Mouse (Mus musculus): ENCODE measurements at regions not wholly inside any gene's neighbourhood (a gene's known extent, or its start where the extent isn't known, plus 50 kb on each side); places are given as distances from the start of the nearest gene placed in this dataset.
"Not testable (repeated sequence)": the region's sequence is repeated elsewhere in the genome, so short reads cannot be mapped to it uniquely, and the experiment has no call there.

- peak; percentile 30 for DNase-seq
These were observed 491.6 kb upstream of the Igfbp3 start for GRCm38 (mm10) chr11:7705312-7705764.

- DNase-seq: no peak
These were observed 483.9 kb upstream of the Igfbp3 start for GRCm38 (mm10) chr11:7697591-7697990.

- DNase-seq: not testable (repeated sequence)
These were observed 476.0 kb upstream of the Igfbp3 start for GRCm38 (mm10) chr11:7689701-7690100.

GRCm38 (mm10) chr11:7672821-7673220, 459.1 kb upstream of the Igfbp3 start:
- no peak for DNase-seq

DNA sequence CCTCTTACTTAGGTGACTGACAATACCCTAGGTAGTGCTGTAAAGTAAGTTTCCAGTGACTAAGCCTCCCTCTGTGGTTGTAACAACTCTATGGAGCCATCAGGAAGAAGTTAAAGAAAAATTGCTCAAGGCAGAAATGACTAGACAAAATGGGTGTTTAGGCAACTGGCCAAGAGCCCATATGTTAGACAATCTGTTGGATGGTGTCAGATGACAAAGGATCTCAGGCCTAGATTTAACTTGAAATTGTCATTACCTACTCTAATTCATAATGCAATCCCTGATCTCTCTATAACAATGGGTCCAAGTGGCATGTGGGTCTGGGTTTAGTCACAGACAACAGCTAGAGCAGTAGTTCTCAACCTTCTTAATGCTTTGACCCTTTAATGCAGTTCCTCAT, 416.9 kb upstream of the Igfbp3 start:
- no peak for DNase-seq

GRCm38 (mm10) chr11:7625256-7625655, 411.5 kb upstream of the Igfbp3 start:
- DNase-seq: peak; percentile 15

DNA sequence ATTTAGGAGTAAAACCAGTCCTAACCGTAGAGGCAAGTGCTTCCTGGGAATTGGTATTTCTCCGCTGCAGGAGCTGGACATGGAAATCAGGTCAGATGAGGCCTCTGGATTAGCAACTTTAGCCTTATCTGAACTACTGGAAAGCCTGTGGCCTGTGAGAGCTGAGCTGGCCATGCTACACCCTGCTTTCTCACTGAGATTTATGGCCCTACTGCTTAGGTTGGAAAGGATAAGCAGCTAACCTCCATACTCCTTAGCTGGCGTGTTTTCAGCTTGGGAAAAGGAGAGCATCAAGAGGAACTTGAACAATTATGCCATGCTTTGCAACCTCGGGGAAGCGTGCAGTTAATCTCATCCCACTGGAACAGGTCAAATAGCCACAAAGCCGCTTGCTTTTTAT, 406.6 kb upstream of the Igfbp3 start:
- DNase-seq: no peak

GRCm38 (mm10) chr11:7610752-7611151, 397.0 kb upstream of the Igfbp3 start:
- no peak for DNase-seq

DNA sequence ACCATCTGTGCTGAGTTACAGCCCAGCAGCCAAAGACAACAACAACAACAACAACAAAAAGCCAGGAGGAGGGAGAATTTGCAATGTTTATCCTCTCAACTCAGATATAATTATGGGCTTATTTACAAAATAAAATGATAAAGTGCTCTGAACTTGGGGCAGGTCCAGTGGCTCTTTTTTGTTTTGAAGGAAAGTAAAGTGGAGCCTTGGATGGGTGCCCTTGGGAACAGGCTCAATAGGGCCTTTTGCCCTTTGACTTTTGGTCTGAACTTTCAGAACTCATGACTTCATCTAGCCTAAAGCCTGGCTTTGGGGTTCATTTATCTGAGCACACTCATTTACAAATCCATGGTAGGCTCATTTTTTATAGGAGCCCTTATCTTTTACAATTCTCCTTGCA, 396.2 kb upstream of the Igfbp3 start:
- no peak for DNase-seq

DNA sequence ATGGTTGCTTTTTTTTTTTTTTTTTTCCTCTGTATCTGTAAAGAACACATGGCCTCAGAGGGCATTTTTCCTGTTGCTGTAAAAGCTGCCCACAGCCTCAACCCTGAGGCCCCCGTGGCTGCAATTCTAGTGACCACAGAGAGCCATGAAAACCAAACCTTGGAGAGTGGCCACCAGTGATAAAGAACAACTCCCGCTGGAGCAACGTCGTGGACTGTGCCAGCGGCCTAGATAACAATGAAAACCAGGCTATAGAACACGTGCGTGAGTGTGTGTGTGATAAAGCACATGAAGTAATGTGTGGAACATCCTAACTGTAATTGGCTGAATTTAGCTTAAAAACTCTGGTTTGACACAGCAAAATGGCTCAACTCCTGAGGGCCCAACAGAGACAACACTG, 392.9 kb upstream of the Igfbp3 start:
- DNase-seq: no peak

DNA sequence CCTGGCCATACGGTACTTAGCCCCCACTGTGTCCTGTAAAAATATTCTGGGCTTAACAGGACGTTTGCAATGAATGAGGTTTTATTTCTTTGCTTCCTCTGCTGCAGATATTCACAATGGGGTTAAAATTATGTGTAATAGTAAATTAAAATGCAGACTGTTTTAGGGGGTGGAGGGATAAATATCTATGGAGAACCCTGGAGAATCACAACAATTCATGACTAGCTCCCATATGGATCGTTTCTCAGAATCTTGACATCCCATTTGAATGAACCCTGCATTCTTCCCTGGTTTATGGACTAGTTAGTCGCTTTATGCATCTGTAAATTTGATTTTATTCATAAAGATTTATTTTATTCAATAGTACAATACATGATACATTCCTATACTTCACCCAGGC, 378.3 kb upstream of the Igfbp3 start:
- DNase-seq: no peak

DNA sequence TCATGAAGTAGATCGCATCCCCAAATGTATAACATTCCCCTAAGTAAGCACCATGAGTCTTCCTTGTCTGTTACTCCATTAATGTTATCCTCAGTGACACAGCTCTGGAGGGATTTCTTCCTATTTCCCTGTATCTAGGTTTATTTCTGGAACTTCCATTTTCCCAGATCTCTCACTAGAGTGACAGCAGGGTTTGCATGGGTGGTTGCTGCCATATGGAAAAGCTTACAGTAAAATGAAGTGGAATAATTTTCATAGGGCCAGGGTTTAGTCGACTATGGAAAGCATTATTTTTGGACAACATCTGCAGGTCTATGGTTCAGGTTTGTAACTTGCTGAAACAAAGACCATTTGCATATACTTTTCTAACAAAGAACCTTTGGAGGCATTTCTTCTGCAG, 369.6 kb upstream of the Igfbp3 start:
- no peak for DNase-seq

- no peak for DNase-seq
These were observed 354.8 kb upstream of the Igfbp3 start for GRCm38 (mm10) chr11:7568484-7568883.

DNA sequence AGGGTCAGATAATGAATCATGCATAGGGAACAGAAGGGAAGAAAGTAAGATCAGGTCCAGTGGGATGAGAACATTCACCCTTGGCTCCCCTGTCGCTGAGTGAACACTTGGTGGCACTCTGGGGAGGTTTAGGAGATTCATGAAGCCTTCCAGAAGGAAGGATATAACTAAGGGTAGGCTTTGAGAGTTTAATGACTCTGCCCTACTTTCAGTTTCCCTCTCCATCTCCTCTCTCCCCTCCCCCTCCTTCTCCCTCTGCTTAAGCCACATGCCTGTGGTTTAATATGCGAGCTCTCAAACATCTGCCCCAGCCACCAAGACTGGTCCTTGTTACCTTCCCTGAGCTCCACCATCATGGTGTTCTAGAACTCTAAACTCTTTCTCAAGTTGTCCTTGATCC, 348.3 kb upstream of the Igfbp3 start:
- DNase-seq: no peak

- DNase-seq: no peak
These were observed 347.7 kb upstream of the Igfbp3 start for GRCm38 (mm10) chr11:7561437-7561836.

GRCm38 (mm10) chr11:7555613-7556274, 342.0 kb upstream of the Igfbp3 start:
- DNase-seq: no peak

- DNase-seq: no peak
These were observed 338.4 kb upstream of the Igfbp3 start for GRCm38 (mm10) chr11:7552154-7552553.

GRCm38 (mm10) chr11:7547796-7548195, 334.1 kb upstream of the Igfbp3 start:
- DNase-seq: no peak

DNA sequence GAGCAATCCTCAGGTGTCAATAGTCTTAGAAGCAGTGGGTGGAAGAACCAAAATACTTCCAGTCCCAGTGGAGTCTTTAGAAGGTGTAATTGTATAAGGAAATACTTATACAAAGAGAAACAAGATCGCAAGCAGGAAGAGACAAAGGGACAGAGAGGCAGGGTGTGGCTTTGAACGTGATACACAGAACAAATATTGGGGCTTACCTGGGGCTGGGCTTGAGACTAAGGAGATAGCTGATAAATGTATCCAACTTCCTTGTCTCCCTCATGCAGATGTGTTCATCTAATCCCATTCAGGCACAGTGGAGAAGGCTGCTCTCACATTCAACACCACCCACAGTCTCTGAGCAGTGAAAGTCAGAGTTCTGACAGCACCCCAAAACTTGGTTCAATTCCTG, 331.9 kb upstream of the Igfbp3 start:
- DNase-seq: no peak

DNA sequence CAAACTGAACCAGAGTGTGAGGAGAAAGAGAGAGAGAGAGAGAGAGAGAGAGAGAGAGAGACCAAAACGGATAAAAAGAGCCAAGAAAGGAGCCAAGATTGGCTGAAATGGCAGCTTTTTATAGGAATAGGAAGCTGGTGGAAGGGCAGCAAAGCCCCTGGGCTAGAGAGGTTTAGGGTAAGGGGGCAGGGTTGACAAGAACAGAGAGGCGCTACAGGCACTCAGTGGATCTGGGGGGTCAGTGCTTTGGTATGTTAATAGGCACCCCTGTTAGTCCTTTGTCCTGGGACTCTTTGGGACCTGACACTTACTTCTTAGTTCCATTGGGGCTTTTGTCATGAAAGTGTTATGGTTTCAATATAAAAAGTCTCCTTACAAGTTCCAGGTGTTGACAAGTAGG, 320.9 kb upstream of the Igfbp3 start:
- DNase-seq: no peak

GRCm38 (mm10) chr11:7533327-7533726, 319.6 kb upstream of the Igfbp3 start:
- no peak for DNase-seq

DNA sequence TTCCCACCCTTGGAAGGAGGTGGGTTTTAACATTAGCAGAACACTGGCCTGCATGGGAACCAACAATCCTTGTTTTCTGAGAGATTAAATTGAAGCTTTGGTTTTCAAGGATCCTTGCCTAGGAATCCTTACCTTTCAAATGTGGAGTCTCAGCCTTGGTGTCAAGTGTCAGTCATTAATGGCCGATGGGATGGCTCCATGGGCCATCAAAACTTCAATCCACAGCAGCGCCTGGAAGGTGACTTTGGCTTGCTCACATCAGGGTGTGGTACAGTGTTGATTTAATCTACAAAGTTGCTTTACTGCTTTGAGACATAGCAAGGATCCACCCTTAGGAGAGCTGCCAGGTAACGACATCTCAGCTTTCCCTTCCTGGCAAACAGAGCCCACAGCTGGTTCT, 318.1 kb upstream of the Igfbp3 start:
- no peak for DNase-seq

DNA sequence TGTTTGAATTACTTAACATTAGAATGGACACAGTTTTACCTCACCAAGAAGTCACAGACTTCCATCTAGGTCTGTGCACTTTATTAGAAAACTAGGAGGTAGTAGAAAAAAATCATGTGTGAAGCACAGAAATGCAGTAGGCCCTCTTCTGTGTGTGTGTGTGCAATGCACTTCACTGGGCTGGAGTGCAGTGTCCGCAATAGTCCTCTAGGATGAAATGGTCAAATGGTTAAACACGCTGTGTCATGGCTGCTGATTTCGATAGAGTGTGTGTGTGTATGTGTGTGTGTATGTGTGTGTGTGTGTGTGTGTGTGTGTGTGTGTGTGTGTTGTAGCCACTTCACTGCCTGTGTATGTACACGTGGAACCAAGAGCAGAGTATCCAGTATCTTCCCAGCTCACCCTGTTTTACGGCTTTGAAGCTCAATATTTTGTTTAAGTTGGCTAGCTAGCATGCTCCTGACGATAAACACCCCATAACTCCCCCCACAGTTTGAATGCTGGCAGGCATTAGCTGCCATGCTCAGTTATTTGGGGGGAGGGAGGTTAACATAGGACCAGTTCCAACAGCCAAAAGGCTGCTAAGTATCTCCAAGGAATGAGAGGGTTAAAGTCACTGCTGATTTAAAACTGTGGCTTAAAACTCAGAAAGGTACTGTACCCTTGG, 316.9 kb upstream of the Igfbp3 start:
- DNase-seq: no peak

DNA sequence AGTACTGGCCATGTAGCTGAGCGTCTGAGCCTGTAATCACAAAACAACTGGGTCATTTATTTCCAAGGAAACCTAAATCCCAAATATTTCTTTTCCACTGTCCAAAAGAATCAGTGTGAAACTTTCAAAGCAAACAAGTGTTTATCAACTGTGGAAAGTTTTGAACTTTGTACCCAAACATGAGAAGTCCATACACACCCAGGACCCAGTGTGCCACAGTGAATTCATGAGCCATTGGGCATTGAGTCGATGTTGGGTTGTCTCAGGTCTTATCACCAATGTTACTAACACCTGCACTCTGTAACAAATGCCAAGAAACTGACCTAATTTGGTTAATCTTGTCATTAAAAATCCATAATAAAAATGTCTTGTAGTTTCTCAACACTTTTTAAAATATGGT, 305.8 kb upstream of the Igfbp3 start:
- no peak for DNase-seq

DNA sequence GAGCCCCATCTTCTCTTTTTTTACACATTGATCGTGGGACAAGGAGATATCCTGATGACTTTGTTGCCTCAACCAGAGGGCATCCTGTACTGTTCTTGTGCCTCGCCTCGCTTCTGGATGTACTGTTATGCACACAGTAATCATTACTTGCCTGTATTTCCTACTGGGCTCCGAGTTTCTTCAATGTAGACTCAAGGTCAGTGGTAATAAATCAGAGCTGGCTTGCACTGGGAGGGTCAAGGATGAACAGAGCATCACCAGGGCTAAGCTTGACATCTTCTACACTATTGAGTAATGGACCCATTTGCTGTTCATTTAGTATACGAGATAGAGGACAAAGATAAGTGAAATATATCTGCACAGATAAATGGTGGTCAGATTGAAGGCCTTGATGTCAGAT, 295.1 kb upstream of the Igfbp3 start:
- DNase-seq: no peak

All from right cerebral cortex, postnatal 25 days (tissue).